Mouse (Mus musculus): ENCODE data around the gene Hspd1.
"Not testable (repeated sequence)": the region's sequence is repeated elsewhere in the genome, so short reads cannot be mapped to it uniquely, and the experiment has no call there.

The Hspd1 gene

GRCm38 (mm10) chr1:55087932-55088610 is at the start of gene Hspd1, which contains the start of gene Hspe1:
Gene Hspd1 (minus strand): TSS chr1:55088243.
Gene Hspe1 (plus strand): TSS chr1:55088132.
- DNase-seq (ENCODE audit: inconsistent ontology term), result peak; percentile 100

- DNase-seq (ENCODE audit: inconsistent ontology term), result no peak
Measured at GRCm38 (mm10) chr1:55135846-55136245, 47.8 kb upstream of the Hspd1 start.

GRCm38 (mm10) chr1:55134301-55134700 is 46.3 kb upstream of the Hspd1 start:
- no peak for DNase-seq (ENCODE audit: inconsistent ontology term)

GRCm38 (mm10) chr1:55133173-55133572 is 45.1 kb upstream of the Hspd1 start:
- no peak for DNase-seq (ENCODE audit: inconsistent ontology term)

DNA sequence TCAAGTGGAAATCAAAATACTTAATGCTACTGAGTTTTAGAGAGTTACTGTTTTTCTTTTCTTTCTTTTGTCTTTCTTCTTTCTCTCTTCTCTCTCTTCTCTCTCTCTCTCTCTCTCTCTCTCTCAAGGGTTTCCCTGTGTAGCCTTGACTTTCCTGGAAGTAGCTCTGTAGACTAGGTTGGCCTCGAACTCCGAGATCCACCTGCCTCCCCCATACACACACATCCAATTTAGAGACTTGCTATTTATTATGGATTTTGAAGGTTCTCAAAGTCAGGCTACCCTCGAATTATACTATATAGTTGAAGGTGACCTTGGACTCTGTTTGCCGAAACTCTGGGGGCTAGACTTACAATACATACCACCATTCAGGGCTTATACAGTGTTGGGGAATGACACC is 44.3 kb upstream of the Hspd1 start:
- no peak for DNase-seq (ENCODE audit: inconsistent ontology term)

DNA sequence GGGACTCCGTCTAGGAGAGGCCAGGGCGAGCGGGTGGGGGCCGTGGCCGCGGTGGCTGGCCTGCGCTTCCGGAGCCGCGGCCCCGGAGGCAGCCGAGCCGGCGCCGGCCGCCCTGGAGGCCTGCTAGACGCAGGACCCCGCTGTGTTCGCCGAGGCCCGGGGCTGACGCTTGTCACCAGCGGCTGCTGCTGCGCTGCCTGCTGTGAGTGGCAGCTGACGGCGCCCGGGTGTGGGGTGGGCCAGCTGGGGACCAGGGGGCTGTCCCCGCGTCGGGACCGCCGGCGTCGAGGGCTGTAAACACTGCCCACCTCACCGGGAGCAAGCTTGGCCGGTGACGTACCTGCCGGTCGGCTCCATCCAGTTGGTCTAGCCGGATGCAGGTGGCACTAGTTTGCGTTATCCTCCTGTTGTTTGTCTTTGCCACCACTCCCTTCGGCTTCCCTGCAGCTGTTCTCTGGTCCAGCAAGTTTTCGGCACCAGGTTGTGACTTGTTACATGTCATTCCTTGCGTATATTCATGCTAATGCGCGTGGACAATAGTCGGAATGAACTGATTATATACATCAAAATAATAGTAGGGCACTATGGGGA is 43.5 kb upstream of the Hspd1 start:
- no peak for DNase-seq (ENCODE audit: inconsistent ontology term)

DNA sequence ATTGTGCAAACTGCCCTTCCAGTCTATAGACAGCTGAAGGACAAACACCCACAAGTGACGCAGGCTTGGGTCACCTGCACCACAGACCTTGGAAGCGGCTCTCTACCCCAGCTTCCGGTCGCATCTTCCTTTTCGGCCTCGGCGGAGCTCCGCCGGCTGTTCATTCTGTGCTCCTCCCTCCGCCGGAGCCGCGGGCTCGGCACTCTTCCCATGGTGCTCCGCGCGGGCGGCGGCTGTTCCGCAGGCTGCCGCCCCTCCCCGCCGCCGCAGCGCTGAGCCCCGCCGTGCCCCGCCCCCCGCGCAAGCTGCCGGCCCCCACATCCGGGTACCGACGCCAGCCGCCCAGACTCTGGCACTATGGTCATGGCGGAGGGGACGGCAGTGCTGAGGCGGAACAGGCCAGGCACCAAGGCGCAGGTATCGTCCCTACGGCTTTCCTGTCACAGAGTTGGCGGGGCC is 42.9 kb upstream of the Hspd1 start, which contains the start of gene Mob4:
Gene Mob4 (plus strand): TSS at position 289 of the 459 bp plus-strand sequence.
- peak; percentile 96 for DNase-seq (ENCODE audit: inconsistent ontology term)

GRCm38 (mm10) chr1:55130190-55130916 is 42.3 kb upstream of the Hspd1 start:
- DNase-seq (ENCODE audit: inconsistent ontology term), result no peak

DNA sequence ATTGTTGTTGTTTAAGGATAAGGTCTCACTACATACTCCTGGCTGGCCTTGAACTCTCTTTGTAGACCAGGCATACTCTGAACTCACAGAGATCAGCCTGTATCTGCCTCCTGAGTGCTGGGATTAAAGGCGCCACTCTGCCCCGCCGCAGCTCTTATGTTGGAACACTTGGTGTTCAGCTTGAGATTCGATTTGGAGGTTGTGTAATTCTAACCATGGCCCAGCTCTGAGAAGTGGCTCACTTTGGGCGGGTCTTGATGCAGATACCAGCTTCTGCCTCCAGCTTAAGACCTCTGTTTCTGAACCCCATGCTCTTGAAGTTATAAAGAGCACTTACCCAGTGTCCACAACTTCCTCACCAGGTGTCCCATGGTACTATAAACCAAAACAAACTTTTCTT is 41.7 kb upstream of the Hspd1 start:
- no peak for DNase-seq (ENCODE audit: inconsistent ontology term)

- DNase-seq (ENCODE audit: inconsistent ontology term), result not testable (repeated sequence)
Measured at GRCm38 (mm10) chr1:55124136-55124535, 36.1 kb upstream of the Hspd1 start.

- no peak for DNase-seq (ENCODE audit: inconsistent ontology term)
Measured at GRCm38 (mm10) chr1:55123561-55123960, 35.5 kb upstream of the Hspd1 start.

DNA sequence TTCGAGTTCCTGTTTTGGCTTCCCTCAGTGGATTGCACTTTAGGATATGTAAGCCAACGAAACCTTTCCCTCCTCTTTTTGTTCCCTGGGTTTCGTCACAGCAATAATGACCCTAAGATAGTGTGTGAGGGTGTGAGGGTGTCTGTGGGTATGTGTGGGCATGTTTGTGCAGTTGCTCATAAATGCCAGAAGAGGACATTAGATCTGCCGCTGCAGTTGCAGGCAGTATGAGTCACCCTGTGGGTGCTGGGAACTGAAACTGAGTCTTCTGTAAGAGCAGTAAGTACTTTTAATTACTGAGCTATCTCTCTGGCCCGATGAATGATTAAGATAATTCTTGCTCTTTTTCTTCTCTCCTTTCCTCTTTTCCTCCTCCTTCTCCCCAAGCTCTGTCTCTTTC is 35.0 kb upstream of the Hspd1 start:
- no peak for DNase-seq (ENCODE audit: inconsistent ontology term)

DNA sequence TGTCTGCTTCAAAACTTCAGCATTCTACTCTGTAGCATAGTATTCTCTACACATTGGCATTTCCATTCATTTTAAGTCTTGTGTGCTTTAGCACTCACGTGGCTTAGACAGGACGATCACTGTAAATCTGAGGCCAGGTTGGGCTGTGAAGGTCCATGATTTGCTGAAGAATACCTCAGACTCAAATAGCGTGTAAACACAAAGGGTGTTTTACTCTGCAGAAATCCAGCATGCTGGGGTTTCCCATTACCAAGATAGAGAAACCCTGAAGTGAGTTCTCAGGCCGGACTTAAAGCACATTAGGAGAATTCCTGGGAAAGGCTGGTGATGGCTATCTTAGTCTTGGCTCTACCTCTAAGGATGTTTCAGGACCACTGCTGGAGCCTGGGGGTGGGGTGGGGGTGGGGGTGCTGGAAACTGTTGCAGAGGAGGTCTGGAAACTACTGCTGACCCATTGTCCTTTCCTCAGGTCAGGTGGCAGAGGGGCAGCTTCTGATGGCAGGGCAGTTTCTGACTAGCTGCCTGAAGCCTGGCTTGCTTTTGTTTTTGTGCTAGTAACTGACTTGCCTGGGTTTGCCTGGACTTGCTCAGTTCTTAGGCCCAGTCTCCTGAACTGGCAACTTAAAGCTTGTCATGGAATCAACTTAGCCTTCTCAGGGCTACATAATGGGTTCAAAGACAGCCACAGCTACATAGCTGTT is 21.2 kb upstream of the Hspd1 start:
- no peak for DNase-seq (ENCODE audit: inconsistent ontology term)

DNA sequence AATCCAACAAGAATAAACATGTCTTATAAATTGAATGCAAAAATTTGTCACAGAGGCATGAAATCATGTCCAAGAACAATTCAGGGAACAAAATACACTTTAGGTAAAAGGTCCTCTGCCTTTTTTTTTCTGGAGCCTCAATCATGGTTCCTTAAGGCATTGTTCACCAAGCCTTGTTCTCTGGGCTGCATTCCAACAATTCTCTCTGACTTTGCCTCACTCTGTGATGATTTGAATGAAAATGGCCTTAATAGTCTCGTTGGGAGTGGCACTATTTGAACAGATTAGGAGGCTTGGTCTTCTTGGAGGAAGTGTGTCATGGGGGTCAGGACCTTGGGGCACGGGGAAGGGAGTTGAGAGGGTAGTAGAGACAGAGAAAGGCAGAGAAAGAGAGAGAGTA is 20.4 kb upstream of the Hspd1 start:
- no peak for DNase-seq (ENCODE audit: inconsistent ontology term)

- no peak for DNase-seq (ENCODE audit: inconsistent ontology term)
Measured at GRCm38 (mm10) chr1:55107644-55108043, 19.6 kb upstream of the Hspd1 start.

- DNase-seq (ENCODE audit: inconsistent ontology term), result no peak
Measured at GRCm38 (mm10) chr1:55106919-55107585, 19.0 kb upstream of the Hspd1 start.

- no peak for DNase-seq (ENCODE audit: inconsistent ontology term)
Measured at GRCm38 (mm10) chr1:55092469-55092868, 4.4 kb upstream of the Hspd1 start.

- peak; percentile 66 for DNase-seq (ENCODE audit: inconsistent ontology term)
Measured at GRCm38 (mm10) chr1:55092056-55092455, 4.0 kb upstream of the Hspd1 start.

GRCm38 (mm10) chr1:55089498-55090064 is 1.5 kb upstream of the Hspd1 start:
- DNase-seq (ENCODE audit: inconsistent ontology term), result no peak

- DNase-seq (ENCODE audit: inconsistent ontology term), result peak; percentile 22
Measured at GRCm38 (mm10) chr1:55088611-55089497, 811 bp upstream of the Hspd1 start.
